Mouse (Mus musculus): ENCODE data around the gene Yju2.
A peak's percentile ranks its signal among the peaks of the same experiment; 100 is the strongest.

The Yju2 gene

GRCm38 (mm10) chr17:55960791-55961190, 1.9 kb downstream of the Yju2 start:
- DNase-seq = no peak

GRCm38 (mm10) chr17:55961631-55962030, 2.7 kb downstream of the Yju2 start:
- DNase-seq = no peak

GRCm38 (mm10) chr17:55963171-55963570, 4.3 kb downstream of the Yju2 start:
- no peak for DNase-seq

GRCm38 (mm10) chr17:55964496-55964895, 5.6 kb downstream of the Yju2 start:
- no peak for DNase-seq

DNA sequence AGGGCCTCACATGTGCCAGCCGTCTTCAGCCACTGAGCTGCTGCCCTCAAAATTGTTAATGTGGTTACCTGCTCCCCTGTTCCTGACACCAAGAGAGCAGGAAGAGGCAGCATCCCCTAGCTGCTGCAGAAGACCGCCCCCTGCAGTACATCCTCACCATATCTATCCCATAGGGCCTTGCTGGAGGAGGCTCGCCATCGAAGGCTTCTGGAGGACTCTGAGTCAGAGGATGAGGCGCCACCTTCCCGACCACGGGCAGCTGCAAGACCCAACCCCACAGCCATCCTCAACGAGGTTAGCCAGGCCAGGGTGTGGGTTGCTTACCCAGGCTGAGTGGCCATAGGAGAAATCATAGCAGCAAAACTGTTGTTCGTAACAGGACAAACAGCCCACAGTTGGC, 6.1 kb downstream of the Yju2 start:
- no peak for DNase-seq

DNA sequence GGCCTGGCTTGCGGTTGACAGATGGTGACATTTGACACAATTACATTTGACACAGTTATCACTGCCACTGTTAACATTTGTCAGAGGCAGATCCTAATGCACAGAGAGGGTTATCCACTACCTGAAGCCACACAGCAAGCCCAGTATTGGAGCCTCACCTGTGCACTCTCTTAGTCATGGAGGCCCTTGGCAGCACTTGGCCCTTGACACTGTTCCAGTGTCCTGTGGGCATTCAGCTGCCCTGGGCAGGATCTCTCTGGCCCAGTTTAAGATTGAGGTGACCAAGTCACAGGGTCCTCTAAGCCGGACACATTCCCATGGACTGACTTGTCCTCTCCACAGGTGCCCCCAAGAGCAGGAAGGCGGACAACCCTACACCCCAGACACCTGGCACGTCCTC, 8.3 kb downstream of the Yju2 start:
- DNase-seq = no peak

GRCm38 (mm10) chr17:55968210-55968609, 9.3 kb downstream of the Yju2 start:
- no peak for DNase-seq

GRCm38 (mm10) chr17:55969560-55969959, 10.7 kb downstream of the Yju2 start:
- no peak for DNase-seq

- DNase-seq = no peak
These were observed 11.3 kb downstream of the Yju2 start, which contains the start of gene Shd for GRCm38 (mm10) chr17:55969966-55970891. Gene Shd (plus strand): TSS chr17:55970467.

GRCm38 (mm10) chr17:55971453-55971852, 12.6 kb downstream of the Yju2 start:
- no peak for DNase-seq

- DNase-seq = peak; percentile 90
These were observed 17.5 kb downstream of the Yju2 start for GRCm38 (mm10) chr17:55976255-55976862.

DNA sequence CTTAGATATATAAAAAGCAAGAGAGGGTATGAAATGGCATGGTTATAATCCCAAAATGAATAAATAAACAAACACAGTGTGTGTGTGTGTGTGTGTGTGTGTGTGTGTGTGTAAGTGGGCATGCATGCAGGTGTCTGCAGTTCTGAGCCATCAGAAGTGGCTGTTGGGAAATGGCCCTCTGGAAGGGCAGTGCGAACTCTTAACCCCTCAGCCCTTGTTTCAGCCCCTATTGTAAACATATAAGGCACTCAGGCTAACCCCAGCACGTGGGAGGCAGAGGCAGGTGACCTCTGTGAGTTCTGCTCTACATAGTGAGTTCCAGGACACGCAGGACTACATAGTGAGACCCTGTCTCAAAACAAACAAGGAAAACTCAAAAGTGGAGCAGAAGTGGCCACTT, 18.4 kb downstream of the Yju2 start:
- DNase-seq = no peak

DNA sequence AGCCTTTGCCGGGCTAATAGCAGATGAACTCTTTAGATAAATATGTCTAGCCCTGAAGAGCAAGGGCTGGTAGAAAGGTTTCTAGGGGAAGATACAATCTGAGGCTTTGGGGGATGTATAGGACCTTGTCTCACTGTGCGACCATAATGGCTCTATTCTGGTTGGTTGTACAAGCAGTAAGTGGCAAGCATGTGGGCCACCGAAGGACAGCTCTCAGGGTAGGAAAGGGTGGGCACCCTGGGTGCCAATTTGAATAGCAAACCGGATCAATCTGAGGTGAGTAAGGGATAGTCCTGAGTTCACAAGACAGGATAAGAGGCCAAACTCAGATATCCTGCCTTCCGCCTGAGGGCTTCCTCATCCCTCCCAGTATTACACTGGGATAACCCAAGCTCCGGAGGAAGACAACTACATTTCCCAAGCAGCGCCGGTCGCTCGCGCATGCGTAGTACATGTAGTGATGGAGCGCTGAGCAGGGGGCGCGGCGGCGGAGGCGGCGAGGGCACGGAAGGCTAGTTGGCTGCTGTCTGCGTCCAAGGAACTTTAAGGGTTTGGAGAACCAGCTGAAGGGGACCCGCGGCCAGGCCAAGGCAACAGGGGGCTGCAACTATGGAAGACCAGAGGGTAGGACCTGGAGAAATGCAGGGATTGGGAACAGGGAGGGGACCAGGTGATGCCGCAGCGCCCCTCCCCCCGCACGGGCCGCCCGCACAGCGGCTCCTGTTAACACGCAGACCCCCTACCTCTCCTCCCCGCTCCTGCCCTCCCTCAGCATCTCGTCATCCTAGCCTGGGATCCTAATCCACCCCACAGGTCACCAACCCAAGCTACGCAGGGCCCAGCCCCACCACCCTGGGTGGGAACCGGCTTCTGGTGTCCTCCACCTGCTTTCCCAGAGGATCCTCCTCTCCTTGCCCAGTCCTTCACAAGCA, 27.4 kb downstream of the Yju2 start, which contains the start of gene Fsd1:
Fsd1 (plus strand) TSS at position 480 of the 932 bp plus-strand sequence.
- DNase-seq = peak; percentile 88

DNA sequence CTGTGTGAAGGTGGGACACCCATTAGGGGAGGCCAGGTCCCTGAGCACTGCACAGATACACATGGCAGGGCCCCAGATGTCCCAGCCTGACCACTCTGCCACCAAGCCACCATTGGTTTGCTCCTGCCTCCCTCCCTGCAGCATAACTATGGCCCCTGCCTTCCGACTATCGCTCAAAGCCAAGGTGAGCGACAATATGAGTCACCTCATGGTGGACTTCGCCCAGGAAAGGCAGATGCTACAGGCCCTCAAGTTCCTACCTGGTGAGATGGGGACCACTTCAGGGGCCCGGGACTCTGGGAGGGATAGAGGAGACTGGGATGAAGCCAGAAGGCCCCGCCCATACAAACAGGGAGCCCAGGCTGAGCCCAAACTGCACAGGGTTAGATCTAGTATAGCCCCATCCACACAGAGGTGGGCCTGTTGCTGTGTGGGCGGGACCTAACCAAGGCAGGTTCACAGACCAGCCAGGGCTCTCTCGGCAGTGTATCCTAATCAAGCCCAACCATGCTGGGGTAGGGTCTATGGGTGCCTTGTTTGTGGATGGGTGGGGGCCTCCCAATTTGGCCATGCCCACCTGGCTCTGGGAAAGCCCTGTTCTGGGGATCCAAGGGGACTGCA, 31.5 kb downstream of the Yju2 start:
- DNase-seq = no peak

DNA sequence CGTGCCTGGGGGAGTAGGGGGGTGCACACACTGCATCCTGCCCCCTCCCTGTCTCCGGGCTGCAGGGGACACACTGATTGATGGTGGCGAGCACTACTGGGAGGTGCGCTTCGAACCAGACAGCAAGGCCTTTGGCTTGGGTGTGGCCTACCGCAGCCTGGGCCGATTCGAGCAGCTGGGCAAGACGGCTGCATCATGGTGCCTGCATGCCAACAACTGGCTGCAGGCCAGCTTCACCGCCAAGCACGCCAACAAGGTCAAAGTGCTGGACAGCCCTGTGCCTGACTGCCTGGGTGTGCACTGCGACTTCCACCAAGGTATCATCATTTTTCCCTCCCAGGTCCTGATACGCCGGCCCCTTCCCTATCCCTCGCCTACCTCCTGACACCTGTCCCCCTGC, 37.1 kb downstream of the Yju2 start:
- DNase-seq = no peak

- no peak for DNase-seq
These were observed 41.0 kb downstream of the Yju2 start for GRCm38 (mm10) chr17:55999794-56000499.

DNA sequence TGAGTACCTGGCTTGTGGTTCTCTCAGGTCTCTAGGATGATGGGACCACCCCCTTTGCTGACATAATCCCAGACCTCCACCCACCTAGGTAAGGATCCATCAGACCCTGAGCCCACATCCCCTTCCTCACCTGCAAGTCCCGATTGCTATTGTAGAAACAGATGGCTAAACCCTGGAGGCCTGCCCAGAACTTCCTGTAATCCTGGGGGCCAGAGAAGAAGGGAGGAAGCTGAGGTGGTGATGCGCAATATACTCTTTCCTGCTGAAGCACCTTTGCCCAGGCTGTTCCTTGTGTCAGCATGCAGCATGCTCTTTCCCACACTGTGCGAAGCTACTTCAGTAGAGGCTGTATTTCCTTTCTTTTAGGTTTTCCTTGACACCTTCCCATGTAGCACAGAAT, 44.1 kb downstream of the Yju2 start:
- DNase-seq = peak; percentile 63

GRCm38 (mm10) chr17:56005415-56006061, 46.6 kb downstream of the Yju2 start, which contains the start of the genes Stap2 and Mpnd:
Gene Stap2 (minus strand): TSS chr17:56005584.
Gene Mpnd (plus strand): TSS chr17:56005711.
- DNase-seq = peak; percentile 74

DNA sequence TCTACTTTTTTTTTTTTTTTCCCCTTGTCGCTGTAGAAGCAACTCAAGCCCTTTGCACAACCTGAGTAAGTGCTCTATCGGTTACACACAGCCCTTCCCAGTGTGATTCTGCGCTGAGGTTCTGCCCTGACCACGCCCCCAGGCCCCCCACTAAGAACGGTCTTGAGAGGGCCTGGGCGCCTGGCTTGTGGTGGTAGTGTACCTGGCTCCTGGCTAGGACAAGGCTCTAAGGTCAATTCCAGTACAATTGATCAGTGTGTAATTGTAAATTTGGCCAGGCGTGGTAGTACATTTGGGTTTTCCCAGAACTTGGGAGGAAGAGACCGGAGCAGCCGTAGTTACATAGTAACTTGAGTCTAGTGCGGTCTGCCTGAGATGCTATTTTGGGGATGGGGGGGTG, 48.1 kb downstream of the Yju2 start:
- peak; percentile 68 for DNase-seq

DNA sequence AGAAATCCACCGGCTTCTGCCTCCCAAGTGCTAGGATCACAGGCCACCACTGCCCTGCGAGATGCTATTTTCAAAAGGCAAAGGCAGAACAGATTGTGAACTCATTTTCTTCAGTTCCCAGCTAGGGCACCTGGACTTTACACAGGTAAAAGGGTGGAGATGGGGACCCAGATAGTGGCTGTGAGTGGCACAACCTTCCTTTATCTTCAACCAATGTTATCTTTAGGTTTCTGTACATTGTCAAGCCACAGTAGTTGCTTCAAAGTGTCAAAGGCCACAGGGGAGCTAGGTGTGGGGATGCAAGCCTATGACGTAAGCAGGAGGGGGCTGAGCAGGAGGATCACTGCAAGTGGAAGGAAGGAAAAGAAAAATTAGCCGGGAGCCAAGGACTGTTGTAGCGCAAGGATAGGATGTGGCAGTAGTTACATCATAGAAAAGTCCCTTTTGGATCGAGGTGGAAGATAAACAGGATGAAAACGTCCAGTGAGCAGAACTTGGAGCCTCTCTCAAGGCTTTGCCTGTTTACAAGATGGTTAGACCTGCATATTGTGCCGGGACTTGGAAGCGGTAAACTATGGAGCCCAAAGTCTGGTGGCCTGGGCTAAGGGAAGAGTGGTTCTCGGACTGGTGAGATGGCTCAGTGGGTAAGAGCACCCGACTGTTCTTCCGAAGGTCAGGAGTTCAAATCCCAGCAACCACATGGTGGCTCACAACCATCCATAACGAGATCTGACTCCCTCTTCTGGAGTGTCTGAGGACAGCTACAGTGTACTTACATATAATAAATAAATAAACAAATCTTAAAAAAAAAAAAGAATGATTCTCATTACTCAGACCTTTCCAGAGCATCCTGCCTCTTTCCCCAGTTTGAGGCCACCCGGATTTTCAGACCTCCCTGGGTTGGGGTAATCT, 48.8 kb downstream of the Yju2 start:
- DNase-seq = peak; percentile 62

Data from cerebellum, adult 9-10 months (tissue).